Mouse (Mus musculus): Measurements from ENCODE around the gene Steap2. TPM values are rescaled to one million over a fixed set of nuclear protein-coding genes. Genes with fewer than 3 reads are reported as not detected.
"Not testable (repeated sequence)": the region's sequence is repeated elsewhere in the genome, so short reads cannot be mapped to it uniquely, and the experiment has no call there.

Steap2 gene
- polyA plus RNA-seq, 1 experiment, result 3.5 TPM

- DNase-seq (ENCODE audit: low read depth), result no peak
- TF ChIP-seq POLR2A (IDR thresholded peaks at IDR 0.05; ENCODE audit: borderline replicate concordance, extremely low read depth, insufficient read depth, insufficient read length, poor library complexity, severe bottlenecking) (no peak), CTCF (IDR thresholded peaks at IDR 0.05; ENCODE audit: borderline replicate concordance, extremely low read depth, insufficient read depth, insufficient read length) (no peak)
Observed at GRCm38 (mm10) chr5:5695401-5695942, 1.1 kb upstream of the Steap2 start.

- no peak for TF ChIP-seq POLR2A (IDR thresholded peaks at IDR 0.05; ENCODE audit: borderline replicate concordance, extremely low read depth, insufficient read depth, insufficient read length, poor library complexity, severe bottlenecking)
- no peak for TF ChIP-seq CTCF (IDR thresholded peaks at IDR 0.05; ENCODE audit: borderline replicate concordance, extremely low read depth, insufficient read depth, insufficient read length)
- peak; percentile 49 for DNase-seq (ENCODE audit: low read depth)
Observed at GRCm38 (mm10) chr5:5693541-5693955, 830 bp downstream of the Steap2 start.

GRCm38 (mm10) chr5:5692167-5692738, 2.1 kb downstream of the Steap2 start:
- DNase-seq (ENCODE audit: low read depth), result no peak
- TF ChIP-seq CTCF (IDR thresholded peaks at IDR 0.05; ENCODE audit: borderline replicate concordance, extremely low read depth, insufficient read depth, insufficient read length) (no peak), POLR2A (IDR thresholded peaks at IDR 0.05; ENCODE audit: borderline replicate concordance, extremely low read depth, insufficient read depth, insufficient read length, poor library complexity, severe bottlenecking) (no peak)

- no peak for DNase-seq (ENCODE audit: low read depth)
- TF ChIP-seq CTCF (IDR thresholded peaks at IDR 0.05; ENCODE audit: borderline replicate concordance, extremely low read depth, insufficient read depth, insufficient read length) (no peak), POLR2A (IDR thresholded peaks at IDR 0.05; ENCODE audit: borderline replicate concordance, extremely low read depth, insufficient read depth, insufficient read length, poor library complexity, severe bottlenecking) (no peak)
Observed at GRCm38 (mm10) chr5:5688945-5689540, 5.3 kb downstream of the Steap2 start.

GRCm38 (mm10) chr5:5688228-5688627, 6.2 kb downstream of the Steap2 start:
- no peak for DNase-seq (ENCODE audit: low read depth)
- TF ChIP-seq CTCF (IDR thresholded peaks at IDR 0.05; ENCODE audit: borderline replicate concordance, extremely low read depth, insufficient read depth, insufficient read length) (no peak), POLR2A (IDR thresholded peaks at IDR 0.05; ENCODE audit: borderline replicate concordance, extremely low read depth, insufficient read depth, insufficient read length, poor library complexity, severe bottlenecking) (no peak)

- TF ChIP-seq CTCF (IDR thresholded peaks at IDR 0.05; ENCODE audit: borderline replicate concordance, extremely low read depth, insufficient read depth, insufficient read length) (no peak), POLR2A (IDR thresholded peaks at IDR 0.05; ENCODE audit: borderline replicate concordance, extremely low read depth, insufficient read depth, insufficient read length, poor library complexity, severe bottlenecking) (no peak)
Observed at GRCm38 (mm10) chr5:5686973-5687372, 7.4 kb downstream of the Steap2 start.

GRCm38 (mm10) chr5:5684946-5685345, 9.4 kb downstream of the Steap2 start:
- not testable (repeated sequence) for DNase-seq (ENCODE audit: low read depth)

More at GRCm38 (mm10) chr5:5686973-5687372, 7.4 kb downstream of the Steap2 start:
- no peak for DNase-seq (ENCODE audit: low read depth)

GRCm38 (mm10) chr5:5683292-5683691, 11.1 kb downstream of the Steap2 start:
- TF ChIP-seq CTCF (IDR thresholded peaks at IDR 0.05; ENCODE audit: borderline replicate concordance, extremely low read depth, insufficient read depth, insufficient read length), result no peak
- no peak for TF ChIP-seq POLR2A (IDR thresholded peaks at IDR 0.05; ENCODE audit: borderline replicate concordance, extremely low read depth, insufficient read depth, insufficient read length, poor library complexity, severe bottlenecking)
- DNase-seq (ENCODE audit: low read depth), result no peak

GRCm38 (mm10) chr5:5679459-5679858, 14.9 kb downstream of the Steap2 start:
- TF ChIP-seq POLR2A (IDR thresholded peaks at IDR 0.05; ENCODE audit: borderline replicate concordance, extremely low read depth, insufficient read depth, insufficient read length, poor library complexity, severe bottlenecking) (no peak), CTCF (IDR thresholded peaks at IDR 0.05; ENCODE audit: borderline replicate concordance, extremely low read depth, insufficient read depth, insufficient read length) (no peak)
- DNase-seq (ENCODE audit: low read depth), result no peak

GRCm38 (mm10) chr5:5676082-5676481, 18.3 kb downstream of the Steap2 start:
- TF ChIP-seq CTCF (IDR thresholded peaks at IDR 0.05; ENCODE audit: borderline replicate concordance, extremely low read depth, insufficient read depth, insufficient read length) (no peak), POLR2A (IDR thresholded peaks at IDR 0.05; ENCODE audit: borderline replicate concordance, extremely low read depth, insufficient read depth, insufficient read length, poor library complexity, severe bottlenecking) (no peak)
- no peak for DNase-seq (ENCODE audit: low read depth)

- TF ChIP-seq POLR2A (IDR thresholded peaks at IDR 0.05; ENCODE audit: borderline replicate concordance, extremely low read depth, insufficient read depth, insufficient read length, poor library complexity, severe bottlenecking), result no peak
- no peak for TF ChIP-seq CTCF (IDR thresholded peaks at IDR 0.05; ENCODE audit: borderline replicate concordance, extremely low read depth, insufficient read depth, insufficient read length)
- DNase-seq (ENCODE audit: low read depth), result no peak
Observed at GRCm38 (mm10) chr5:5668920-5669319, 25.5 kb downstream of the Steap2 start.

- DNase-seq (ENCODE audit: low read depth), result no peak
- no peak for TF ChIP-seq CTCF (IDR thresholded peaks at IDR 0.05; ENCODE audit: borderline replicate concordance, extremely low read depth, insufficient read depth, insufficient read length)
- TF ChIP-seq POLR2A (IDR thresholded peaks at IDR 0.05; ENCODE audit: borderline replicate concordance, extremely low read depth, insufficient read depth, insufficient read length, poor library complexity, severe bottlenecking), result no peak
Observed at GRCm38 (mm10) chr5:5664371-5664926, 29.9 kb downstream of the Steap2 start.
